Mouse (Mus musculus) cerebellum, postnatal 36 days (tissue): ENCODE data around the gene Ecsit.

Source experiments
- DNase-seq, 2 experiments: peaks; one replicate each; pipeline ENCODE4 v3.0.0; 2021 to 2022; ENCODE audit warnings: mixed read lengths in 2 of 2

Ecsit gene

GRCm38 (mm10) chr9:22050351-22050889, 34.8 kb downstream of the Ecsit start:
- peak; percentile 77 to 86 for DNase-seq

- peak; percentile 35 to 39 for DNase-seq
Observed at GRCm38 (mm10) chr9:22049721-22050270, 35.4 kb downstream of the Ecsit start.

GRCm38 (mm10) chr9:22049315-22049714, 35.9 kb downstream of the Ecsit start:
- DNase-seq, result peak; percentile 25 to 30

- DNase-seq, result peak; percentile 46 to 49
Observed at GRCm38 (mm10) chr9:22047329-22047728, 37.9 kb downstream of the Ecsit start.

GRCm38 (mm10) chr9:22041832-22042231, 43.4 kb downstream of the Ecsit start:
- no peak for DNase-seq

- DNase-seq, result no peak
Observed at GRCm38 (mm10) chr9:22037826-22038225, 47.4 kb downstream of the Ecsit start.

GRCm38 (mm10) chr9:22035300-22036044, 49.8 kb downstream of the Ecsit start:
- peak; percentile 37 to 39 for DNase-seq

- no peak for DNase-seq
Observed at GRCm38 (mm10) chr9:22030386-22030785, 54.9 kb downstream of the Ecsit start.

GRCm38 (mm10) chr9:22028467-22028866, 56.8 kb downstream of the Ecsit start:
- DNase-seq, result no peak

GRCm38 (mm10) chr9:22024592-22024991, 60.6 kb downstream of the Ecsit start:
- peak in 1 of 2 experiments; percentile 35 for DNase-seq
